Mouse (Mus musculus) frontal cortex, postnatal 10 days (tissue): ENCODE measurements around the gene Zbtb1.

Source experiments
- DNase-seq, 2 experiments: peaks; one replicate each; pipeline ENCODE4 v3.0.0; 2022; ENCODE audit warnings: low spot score in 2 of 2, mixed read lengths in 1 of 2

Zbtb1 gene

DNA sequence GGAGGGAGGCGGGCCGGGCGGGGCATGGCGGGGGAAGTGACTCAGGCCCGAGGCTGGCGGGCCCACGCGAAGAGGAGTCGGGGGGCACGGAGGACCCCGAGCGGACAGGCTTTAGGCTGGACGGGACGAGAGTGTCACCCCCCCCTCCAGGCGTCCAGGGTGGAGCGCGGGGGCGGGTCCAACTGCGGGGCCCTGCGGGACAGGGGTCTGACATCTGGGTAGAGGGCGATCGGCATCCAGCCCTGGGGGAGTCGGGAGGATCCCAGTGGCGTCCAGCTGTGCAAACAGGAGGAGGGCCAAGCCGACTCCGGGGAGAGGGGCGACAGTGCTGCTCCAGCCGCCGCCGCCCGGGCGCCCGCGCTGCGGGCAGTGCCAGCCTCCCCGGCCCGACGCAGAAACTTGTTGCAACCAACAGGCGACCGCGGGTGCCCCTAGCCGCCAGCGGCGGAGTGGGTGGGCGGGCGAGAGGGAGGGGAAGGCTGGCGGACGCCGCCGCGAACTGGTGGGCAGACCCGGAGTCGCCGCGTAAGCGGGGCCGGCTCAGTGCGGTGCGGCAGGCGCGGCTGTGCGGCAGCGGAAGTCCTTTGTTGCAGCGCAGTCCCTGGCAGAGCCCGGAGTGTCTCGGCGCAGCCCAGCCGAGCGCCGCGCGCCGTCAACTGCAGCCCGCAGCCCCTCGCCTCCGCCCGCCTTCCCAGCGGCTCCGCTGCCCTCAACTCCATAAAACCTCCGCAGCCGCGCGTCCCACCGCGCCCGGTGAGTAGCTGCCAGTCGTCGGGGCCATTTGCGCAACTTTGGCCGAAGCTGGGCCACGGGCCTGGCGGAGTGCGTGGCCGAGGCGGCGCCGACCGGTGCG, at the start of gene Zbtb1:
Gene Zbtb1 (plus strand): TSS at position 289 of the 853 bp plus-strand sequence.
- DNase-seq, result peak; percentile 73 to 79

DNA sequence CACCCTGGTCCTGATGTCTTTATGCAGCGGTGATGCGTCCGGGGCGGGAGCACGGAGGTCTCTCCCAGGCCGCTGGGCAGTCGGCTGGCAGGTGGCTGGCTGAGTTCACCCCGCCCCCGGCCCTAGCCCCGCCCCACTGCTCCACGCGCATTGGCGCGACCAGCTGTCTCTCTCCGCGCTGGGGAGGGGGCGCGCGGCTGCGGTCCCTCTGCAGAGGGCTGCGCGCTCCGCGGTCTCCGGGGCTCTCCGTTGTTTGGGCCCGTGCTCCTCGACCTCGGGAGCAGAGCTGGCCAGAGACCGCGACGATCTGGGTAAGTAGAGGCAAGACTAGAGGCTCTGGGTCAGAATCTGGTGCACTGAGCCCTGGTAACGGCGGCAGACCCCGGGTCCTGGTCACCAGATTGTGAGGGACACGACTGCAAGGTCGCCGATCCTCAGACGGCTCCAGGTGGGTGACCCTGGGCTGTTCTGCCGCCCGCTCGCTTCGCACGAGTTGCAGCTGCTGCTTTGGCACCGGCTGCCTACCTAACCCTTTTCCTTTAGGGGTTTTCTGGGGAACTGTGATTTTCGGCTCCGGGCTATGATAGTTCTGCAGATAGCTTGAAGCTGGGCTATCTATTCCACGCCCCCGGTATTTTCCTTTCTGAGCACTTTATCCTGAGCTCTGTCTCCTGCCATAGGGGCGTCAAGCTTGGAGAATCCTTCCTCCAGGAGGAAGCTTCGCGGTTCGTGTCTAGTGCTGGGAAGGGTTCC, 45.2 kb upstream of the Zbtb1 start, which contains the start of gene Akap5:
Gene Akap5 (plus strand): TSS at position 213 of the 753 bp plus-strand sequence.
- DNase-seq, result peak; percentile 63 to 78

DNA sequence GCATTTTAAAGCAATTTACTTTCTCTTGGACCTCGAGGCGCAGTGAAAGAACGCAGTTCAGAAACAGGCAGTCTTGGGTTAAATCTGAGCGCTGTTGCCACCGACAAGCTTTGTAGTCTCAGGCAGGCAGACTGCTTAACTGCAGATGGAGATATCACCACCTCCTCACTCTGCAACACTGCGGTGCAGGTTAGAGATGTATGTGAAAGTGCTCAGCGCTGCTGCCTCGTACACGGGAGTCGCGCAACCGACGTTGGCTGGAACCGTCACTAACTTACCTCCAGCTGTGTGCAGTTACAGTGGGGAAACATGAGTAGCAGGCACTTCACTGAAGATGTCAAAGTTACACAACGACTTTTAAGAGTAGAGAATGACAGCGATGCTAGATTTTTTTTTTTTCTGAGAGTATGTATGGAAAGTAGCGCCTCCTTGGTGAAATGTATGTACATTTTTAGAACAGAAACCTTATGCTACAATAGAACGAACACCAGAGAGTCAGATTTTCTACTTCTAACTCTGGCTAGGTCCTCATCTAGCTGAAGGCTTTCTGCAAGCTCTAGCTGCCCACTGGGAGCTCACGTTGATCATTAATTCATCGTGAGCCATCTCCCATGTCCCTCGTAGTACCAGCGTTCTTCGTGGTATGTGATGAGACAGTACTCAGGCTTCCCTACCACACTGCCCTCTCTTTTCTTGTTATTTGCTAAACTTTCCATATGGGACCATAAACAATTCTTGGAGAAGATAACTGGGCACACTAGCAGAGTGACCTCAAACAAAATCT, 43.4 kb upstream of the Zbtb1 start:
- DNase-seq, result peak in 1 of 2 experiments; percentile 40

DNA sequence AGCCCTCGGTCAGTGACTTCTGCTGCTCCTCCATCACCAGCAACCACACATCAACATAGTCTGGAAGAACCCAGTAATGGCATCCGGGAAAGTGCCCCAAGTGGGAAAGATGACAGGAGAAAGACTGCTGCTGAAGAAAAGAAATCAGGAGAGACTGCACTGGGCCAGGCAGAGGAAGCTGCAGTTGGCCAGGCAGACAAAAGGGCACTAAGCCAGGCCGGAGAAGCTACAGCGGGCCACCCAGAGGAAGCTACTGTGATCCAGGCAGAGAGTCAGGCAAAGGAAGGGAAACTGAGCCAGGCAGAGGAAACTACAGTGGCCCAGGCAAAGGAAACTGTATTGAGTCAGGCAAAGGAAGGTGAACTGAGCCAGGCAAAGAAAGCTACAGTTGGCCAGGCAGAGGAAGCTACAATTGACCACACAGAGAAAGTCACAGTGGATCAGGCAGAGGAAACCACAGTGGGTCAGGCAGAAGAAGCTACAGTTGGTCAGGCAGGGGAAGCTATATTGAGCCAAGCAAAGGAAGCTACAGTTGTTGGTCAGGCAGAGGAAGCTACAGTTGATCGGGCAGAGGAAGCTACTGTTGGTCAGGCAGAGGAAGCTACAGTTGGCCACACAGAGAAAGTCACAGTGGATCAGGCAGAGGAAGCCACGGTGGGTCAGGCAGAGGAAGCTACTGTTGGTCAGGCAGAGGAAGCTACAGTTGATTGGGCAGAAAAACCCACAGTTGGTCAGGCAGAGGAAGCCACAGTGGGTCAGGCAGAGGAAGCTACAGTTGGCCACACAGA, 41.3 kb upstream of the Zbtb1 start:
- DNase-seq, result no peak

DNA sequence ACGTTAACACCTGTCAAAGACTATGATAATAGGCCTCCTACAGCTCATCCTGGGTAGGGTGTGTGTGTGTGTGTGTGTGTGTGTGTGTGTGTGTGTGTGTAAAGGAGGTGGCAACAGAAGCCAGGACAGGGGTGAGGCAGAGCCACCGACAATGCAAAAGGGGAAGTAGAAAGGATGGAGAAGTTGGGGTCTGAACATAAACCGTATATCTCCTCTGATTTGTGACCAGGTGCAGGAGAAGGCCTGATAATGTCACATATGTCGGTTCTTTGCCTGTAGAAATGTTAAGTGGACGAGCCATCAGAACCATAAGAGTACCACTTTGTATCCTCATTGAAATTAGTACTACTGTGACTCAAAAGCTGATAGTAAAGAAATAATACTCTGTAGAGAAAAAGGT, 36.4 kb upstream of the Zbtb1 start:
- no peak for DNase-seq

DNA sequence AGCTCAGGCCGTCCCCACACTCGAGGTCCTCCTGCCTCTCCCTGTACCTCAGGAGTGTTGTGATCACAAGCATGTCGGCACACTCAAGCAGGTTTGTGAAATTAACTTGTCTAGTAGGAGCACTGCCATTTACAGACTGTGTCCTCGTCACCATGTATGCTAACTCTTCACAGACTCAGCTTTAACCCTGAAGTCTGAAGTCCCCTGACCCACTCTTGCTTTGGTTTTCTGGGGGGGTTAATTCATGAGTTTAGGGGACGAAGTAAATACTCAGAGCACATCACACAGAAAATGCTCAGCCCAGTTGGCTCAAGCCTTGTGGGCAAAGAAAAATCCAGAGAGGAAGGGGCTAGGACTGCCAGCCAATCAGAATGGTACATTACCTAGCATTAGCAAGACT, 34.4 kb upstream of the Zbtb1 start:
- DNase-seq, result no peak

DNA sequence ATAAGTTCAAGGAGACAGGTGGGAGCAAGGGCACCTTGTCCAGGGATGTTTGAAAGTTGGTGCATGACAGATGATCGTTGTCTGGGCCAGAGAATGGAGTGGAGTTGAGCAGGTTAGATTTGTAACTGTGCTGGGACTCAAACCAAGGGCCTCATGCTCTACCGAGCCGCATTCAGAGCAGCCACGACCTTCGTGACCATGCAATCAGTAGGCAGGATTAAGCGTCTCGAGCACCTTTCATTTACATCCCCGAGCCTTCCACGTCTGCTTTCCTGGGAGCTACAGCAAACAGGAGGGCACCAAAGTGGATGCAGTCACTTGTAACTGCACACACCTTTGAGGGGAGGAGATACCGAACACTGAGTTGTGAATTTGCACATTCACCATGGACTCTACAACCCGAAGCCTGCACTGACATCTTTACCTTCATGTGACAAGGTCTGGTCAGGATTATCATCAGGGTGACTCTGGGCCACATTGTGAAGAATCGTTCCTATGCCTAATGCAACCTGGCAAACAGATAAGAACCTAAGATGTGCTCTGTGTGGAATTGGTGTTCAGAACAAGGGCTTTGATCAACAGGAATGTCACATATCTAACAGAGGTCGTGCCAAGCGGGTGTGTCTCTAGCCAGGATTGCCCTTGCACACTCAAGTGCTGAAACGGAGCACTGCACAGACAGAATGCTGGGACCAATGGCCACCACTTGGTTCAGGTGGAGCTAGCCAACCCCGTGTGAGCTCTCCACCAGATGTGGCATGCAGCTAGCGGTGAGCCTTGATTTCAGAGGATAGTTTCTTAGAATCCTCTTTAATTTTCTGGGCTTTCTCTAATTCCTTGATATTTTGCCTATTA, 33.7 kb upstream of the Zbtb1 start:
- DNase-seq, result no peak

DNA sequence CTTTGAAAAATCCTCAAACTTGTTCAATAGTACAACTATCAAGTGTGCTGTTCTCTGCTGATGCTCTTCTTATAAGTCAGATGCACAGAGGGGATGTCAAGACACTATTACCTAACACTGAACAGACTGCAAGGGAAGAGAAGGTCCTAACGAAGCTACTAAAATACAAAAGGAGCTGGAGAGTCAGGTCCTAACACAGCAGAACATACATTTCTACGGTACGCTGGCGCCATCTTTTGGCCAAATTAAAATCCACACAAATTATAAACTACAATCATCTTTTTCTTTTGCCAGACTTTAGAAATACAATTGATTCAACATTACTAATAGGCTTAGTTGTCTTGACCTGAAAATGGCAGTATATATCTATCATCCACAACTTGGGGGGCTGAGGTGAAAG, 29.0 kb upstream of the Zbtb1 start:
- DNase-seq, result peak in 1 of 2 experiments; percentile 43

DNA sequence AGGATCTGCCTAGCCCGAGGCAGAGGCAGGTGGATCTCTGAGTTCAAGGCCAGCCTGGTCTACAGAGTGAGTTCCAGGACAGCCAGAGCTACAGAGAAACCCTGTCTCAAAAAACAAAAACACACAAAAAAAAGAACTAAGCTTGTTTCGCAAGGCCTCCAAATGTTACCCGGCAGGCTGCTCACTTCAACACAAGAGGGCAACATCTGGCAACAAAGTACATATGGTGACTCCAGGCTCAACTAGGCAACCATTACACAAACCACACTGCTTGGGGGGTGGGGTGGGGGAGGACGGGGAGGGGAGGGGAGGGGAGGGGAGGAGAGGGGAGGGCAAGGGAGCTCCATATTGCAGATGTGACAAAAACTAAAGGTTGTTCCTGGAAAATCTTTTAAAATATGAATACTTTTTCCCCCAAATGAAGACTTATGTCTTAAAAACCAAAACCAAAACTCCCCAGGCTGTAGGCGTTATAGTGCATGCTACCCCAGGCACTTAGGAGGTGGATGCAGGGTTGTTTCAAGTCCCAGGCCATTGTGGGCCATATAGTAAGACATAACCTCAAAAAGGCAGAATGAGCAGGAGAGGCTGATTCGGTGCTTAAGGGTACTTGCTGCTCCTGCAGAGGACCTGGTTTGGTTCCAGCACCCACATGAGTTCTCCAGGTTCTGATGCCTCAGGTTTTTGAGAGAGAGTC, 24.2 kb upstream of the Zbtb1 start:
- DNase-seq, result no peak

DNA sequence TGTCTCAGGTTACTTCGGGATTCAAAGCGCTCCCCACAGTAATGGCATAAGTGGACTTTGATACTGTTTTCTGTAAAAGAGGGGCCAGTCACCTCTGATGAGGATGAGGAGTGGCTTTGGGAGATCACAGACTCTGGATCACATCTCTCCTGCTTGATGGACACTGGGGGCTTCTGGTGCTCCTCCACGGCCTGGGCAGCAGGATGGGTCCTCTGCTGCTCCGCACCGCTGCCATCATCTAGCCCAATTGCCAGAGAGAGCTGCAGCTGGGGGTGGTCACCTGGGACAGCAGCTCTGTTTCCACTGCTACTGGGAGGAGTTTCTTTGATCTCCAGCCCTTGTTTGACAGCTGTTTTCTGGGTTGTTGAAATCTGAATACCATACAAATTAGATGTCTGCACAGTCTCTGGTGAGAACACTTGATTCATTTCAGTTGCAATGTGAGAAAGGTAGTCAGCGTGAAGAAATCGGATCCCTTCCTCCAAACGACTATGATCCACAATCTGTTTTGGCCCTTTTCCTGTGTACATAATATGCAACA, 20.3 kb upstream of the Zbtb1 start:
- no peak for DNase-seq

DNA sequence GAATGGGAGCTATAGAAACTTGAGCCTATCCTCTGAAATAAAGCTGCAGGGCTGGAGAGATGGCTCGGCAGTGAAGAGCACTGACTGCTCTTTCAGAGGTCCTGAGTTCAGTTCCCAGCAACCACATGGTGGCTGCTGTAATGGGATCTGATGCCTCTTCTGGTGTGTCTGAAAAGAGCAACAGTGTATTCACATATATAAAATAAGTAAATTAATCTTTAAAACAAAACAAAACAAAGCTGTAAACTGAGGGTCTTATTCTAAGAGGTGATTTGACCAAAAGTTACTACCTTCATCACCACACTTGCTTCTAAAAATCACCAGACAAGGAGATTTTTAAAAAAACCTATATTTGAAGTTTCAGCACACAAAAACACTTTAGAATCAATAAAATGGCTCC, 9.2 kb upstream of the Zbtb1 start:
- DNase-seq, result no peak

DNA sequence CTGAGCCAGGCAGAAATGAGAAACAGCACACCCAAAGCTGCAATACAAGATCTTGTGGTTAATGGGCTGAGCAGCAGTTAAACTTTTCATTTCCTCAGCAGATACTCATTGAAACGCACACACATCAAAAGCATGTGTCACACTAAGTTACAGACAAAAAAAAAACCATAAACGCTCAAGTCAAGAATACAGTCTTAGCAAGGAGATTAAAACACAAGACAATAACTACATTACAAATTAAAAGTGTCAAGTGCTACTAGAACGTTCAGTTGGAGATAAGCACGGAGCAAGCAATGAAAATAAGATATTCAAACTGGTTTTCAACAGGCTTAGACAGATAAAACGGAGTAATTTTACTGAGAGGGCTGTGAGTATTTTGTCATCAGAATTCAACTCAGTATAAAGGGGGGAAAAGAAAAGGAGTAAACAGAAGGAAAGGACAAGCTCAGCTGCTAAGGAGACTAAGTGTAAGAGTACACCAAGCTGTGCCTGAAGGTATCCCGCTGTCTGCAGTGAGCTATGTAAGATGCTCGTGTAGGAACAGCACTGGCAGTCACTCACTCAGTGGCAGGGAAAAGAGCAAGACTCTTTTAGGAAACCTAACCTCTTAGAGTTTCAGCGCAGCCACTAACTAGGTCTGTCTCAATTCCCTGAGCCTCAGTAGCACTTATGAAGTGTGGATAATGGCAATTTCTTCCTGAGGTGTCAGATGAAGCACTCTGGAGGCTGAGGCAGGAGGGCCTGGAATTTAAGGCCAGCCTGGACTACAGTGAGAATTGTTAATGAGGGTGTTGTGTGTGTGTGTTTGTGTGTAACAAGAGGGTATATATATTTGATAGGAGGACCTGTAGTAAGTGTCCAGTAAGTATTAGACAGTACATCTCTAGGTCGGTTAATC, 8.4 kb upstream of the Zbtb1 start:
- no peak for DNase-seq

DNA sequence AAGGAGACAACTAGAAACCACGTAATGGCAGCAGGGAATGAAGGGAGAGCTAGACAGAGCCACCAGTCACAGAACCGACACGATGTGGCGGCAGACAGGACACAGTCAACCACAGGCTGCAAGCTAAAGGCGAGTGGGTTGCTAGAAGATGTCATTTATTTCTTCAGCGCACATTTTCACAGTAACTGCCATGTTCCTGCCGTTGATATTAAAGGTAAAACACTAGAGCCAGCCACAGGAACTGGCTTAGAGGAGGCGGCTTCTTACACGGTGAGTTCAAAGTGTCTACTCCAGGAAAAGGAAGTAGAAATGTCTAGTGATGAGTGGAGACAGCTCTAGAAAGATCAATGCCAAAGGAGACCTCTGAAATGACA, 7.8 kb upstream of the Zbtb1 start:
- DNase-seq, result no peak

DNA sequence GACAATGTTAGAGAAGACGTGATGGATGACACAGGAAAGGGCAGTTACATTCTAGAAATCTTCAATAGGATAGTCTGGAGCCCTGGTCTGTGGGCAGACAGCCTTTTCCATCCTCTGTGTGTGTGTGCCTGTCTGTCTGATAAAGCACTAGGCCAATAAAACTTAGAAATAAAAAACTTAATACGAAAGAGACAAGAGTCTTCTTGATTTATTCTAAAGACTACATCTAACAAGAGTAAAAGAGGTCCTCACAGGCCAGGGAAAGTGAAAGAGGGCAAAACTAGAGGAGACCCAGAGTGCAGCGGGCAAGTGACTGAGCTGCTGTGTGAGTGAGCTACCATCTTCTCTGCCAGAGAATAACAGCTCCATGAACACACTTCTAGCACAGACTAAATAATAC, 3.8 kb upstream of the Zbtb1 start:
- DNase-seq, result no peak

DNA sequence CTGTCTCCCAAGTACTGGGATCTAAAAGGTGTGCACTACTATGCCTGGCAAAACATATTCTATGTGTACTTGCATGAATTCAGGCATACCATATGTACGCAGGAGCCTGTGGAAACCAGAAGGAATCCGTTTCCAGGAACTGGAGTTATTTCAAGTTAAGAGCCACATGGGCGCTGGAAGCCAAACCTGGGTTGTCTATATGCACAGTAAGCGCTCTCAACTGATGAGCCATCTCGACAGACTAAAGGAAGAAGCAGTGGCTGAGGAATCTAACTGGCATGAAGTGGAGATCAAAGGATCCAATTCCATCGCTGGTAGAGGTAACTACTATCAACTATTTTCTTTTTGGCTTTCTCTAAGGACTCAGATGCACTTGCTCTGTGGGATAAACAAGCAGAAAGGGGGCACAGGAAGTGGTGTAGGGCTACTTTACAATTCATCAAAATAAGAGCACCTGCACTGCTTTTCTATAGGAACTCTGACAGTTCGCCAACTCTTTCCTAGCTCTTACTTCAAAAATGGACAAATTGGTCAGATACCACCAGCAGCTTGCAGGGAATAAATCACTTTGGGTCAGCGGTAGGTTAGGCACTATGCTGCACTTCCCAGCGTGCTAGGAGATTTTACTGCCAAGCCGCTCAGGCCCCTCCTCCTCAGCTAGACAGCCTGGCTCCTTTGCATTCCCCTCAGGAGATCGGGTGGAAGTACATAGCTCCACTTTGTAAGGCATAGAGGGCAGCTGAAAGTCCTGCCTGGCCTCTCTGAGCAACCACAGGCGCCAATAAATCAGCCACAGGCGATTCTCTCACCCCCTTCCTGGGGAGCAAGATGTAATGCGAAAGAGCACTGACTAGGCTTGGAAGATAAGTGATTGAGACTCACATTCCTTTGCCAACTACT, 2.7 kb upstream of the Zbtb1 start:
- no peak for DNase-seq

DNA sequence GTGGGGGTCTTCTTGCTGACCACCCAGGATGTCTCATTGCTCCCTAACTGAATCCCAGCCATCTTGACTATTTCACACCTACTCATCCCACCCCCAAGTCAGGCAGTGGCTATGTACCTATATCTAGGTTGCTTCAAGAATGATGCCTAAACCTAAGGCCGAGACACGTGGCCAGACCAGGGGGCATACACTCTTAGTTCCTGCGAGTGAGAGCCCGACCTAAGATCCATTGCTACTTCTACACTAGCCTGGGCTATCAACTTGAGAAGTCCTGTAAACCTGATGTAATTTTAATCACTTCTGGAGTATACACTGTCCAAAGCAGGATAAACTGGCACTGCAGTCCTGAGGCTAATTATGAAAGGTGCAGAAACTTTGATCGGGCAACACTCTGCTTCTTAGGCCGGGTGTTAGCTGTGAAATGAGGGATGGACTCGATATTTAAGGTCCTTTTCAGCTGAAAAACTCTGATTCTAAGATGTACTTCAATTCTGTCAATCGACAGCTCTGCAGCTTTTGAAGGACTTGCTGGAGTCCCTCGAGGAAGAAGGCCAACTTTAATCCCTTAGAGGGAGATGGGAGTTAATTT, 1.8 kb upstream of the Zbtb1 start:
- DNase-seq, result no peak

DNA sequence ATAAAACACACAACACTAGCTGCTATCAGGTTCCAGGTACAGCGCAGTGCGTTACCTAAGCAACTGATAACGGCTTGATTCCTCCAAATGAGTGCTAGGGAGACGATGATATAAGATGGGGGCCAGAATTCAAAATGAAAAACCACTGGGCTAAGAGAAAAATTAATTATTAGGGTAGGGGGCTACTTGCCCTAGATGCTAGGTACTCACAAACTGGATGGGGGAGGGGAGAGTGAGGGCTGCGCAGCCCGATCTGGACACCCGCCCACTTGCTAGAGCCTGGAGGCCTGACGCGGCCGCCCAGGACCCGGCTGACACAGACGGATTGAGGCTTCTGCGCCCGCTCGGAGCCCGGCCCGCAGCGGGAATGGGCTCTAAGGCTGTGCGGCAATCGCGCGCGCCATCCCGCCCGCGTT, 1.3 kb upstream of the Zbtb1 start:
- DNase-seq, result no peak
